Mouse (Mus musculus): ENCODE data around the gene Tbccd1.
"Not testable (repeated sequence)": the region's sequence is repeated elsewhere in the genome, so short reads cannot be mapped to it uniquely, and the experiment has no call there.

The Tbccd1 gene

DNA sequence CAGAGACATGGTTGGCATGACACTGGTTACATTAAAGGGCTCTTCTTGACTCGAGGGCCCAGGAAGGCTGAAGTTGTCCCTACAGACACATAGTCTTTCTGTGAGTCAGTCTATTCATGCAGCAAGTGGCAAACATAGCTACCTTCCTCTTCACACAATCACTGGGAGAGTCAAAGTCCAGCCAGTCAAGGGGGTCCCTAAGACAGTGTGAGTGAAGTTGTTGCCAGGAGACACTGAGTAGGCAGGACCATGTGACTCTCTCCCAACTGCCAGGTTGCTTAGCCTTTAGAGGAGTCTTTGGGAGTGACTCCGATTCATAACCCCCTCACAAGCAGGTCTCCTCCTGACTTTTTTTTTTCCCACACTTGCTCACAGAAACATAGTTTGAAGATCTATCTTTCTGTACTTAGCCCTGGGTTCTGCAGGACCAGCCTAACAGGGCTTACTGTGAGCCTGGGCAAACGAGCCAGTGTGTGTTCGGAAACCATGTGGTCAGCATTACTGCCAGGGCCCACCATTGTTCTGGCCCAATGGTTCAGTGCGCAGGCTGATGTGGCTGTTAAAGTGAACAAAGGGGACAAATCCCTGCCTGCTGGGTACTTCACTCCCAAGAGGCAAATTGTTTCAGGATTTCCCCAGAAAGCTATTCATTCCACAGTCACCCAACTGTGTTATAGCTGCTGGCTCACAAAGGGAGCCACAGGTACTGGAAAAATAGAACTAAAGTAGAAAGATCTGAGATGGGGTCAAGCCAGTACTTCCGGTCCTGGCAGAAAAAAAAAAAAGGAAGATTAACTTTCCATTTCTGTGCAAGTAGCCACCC lies 57.2 kb downstream of the Tbccd1 start:
- in situ Hi-C loops (cut with MboI; ENCODE audit: low pct_unique_long_range_greater_than_20kb in 1 of 2, low sequenced_read_pairs in 2 of 2, unreplicated experiment in 1 of 2): loop anchor here (5.0 to 10.0 kb wide), 3 partner anchors 223 to 485 kb away; no protein-coding TSS in a partner anchor

DNA sequence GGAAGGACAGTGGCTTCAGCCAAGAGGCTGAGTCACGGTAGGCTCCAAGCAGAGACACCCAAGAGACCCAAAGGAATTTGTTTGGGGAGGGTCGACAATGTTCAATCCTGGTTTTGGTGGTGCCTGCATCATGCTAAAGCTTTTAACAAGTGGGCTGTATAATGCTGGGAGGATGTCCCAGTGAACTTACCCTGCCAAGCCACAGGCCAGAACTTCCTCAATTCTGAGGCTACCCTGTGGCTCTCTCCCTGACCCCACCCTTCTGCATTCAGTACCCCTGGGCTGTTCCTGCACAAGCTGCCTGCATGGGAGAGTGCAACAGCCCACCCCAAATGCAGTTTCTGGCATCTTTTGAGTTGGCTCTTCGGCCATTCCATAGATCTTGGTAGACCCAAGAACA lies 58.9 kb downstream of the Tbccd1 start:
- in situ Hi-C loops (cut with MboI; ENCODE audit: low pct_unique_long_range_greater_than_20kb in 1 of 2, low sequenced_read_pairs in 2 of 2, unreplicated experiment in 1 of 2): no loop called here

DNA sequence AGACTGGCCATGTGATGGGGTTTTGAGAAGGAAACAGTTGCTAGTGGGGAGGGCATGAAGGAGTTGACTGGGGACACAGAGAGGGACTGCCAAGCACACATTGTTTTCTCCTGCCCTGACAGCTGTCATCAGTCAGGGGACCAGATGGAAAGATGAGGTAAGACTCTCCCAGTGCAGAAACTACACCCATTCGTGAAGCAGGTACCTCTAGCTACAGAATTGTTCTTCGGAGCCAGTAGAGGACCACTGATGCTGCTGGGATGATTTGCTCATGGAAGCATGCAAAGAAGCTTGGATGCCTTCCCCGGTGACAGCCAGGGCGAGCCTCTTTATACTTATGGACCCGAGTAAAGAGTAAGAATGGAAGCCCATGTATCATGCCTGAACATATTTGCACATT lies 59.9 kb downstream of the Tbccd1 start:
- in situ Hi-C loops (cut with MboI; ENCODE audit: low pct_unique_long_range_greater_than_20kb in 1 of 2, low sequenced_read_pairs in 2 of 2, unreplicated experiment in 1 of 2): no loop called here

DNA sequence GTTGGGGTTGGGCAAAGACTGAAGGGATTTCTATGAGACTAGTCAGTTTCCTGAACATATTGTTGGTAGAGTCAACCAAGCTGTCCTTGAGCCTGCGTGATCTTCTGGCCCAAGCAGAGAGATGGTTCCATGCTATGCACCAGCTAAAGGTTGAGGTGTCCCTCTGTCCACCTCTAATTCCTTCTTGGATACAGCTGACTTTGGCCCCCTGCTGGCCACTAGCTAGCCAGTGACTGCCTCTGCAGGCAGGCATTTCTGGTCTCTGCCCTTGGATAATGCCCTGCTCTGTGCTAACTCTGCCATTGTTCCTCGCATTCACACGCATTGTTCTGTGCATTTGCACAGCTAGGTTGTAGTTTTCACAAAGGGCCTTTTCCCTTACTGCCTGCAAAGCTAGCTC lies 62.0 kb downstream of the Tbccd1 start:
- in situ Hi-C loops (cut with MboI; ENCODE audit: low pct_unique_long_range_greater_than_20kb in 1 of 2, low sequenced_read_pairs in 2 of 2, unreplicated experiment in 1 of 2): no loop called here

DNA sequence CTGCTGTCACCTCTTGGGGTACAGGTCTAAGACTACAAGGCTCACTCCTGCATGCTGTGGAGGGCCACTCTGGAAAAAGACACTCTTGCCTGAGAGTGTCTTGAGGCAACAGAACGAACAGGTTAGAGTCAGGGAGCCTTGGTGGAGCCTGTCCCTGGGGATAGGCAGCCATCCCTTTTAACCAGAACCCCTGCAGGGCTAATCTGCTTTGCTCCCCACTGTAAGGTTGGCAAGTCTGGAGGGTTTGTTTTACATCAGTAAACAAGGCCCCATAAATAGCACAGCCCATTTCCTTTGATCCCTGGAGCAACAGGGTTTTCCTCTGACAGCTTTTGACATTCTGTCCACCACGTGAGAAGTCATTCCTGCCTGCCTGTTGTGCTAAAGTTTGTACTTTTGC lies 66.2 kb downstream of the Tbccd1 start:
- in situ Hi-C loops (cut with MboI; ENCODE audit: low pct_unique_long_range_greater_than_20kb in 1 of 2, low sequenced_read_pairs in 2 of 2, unreplicated experiment in 1 of 2): no loop called here

DNA sequence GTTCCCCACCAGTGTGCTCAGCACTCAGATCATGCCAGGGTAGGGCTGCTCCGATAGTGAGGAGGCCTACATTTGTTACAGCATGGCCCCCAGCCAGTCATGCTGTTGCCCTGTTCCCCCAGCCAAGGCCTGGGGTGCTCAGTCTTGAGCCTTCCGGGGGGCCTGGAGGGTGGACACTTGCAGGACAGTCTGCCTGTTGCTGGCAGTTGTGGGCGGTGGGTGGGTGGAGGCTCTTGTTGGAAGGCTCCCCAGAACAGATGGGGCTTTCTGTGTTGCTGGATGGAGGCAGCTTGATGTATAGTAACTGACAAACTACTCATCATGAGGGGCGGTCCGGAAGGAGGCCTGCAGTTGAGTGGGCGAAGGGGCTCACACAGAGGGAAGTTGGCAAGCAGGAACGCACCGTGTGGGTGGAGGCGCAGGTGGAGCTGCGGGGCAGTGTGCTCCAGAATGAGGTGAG lies 67.5 kb downstream of the Tbccd1 start:
- in situ Hi-C loops (cut with MboI; ENCODE audit: low pct_unique_long_range_greater_than_20kb in 1 of 2, low sequenced_read_pairs in 2 of 2, unreplicated experiment in 1 of 2): no loop called here

DNA sequence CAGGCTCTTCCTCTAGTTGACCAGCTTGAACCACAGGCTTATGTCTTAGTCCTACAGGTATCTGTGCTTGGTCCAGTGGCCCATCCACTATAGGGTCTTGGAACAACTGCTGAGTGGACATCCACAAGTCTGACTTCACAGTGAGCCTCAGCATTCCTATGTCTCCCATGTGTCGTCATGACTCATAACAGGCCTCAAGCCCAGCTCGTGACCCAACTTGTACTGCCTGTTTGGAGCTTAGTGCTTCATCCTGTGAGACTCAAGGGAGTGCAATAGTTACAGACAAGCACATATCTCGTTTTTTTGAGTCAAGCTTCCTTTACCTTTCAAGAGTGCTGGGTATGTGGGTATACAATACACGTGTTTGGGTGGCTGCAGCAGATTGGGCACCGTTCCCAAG lies 74.8 kb downstream of the Tbccd1 start:
- in situ Hi-C loops (cut with MboI; ENCODE audit: low pct_unique_long_range_greater_than_20kb in 1 of 2, low sequenced_read_pairs in 2 of 2, unreplicated experiment in 1 of 2): no loop called here

DNA sequence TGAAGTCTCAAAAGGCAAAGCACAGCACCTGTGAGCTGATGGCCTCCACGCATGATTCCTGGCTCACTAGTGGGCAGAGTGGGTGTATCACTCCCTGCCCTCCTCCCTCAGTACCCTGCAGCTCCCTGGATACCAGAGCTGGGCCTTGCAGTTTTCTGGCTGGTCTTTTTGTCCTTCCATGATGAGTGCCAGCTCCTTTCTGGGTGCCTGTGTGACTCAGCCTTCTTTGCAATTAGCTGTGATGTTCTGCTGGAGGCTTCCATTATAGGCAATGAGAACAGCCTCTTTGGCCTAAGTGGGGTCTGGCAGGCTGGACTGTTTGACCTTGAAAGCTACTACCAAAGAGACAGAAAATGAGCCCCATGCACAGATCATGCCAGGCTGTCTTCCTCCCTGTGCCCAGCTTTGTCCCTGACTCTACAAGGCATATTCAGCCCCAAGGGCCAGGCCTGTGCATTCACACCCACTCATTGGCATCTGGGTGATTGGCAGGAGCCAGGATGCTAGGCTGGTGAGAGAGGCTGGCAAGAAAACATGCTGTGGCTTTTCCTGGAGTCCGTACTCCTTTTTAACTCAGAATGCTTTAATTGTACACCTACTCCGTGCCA lies 78.1 kb downstream of the Tbccd1 start:
- in situ Hi-C loops (cut with MboI; ENCODE audit: low pct_unique_long_range_greater_than_20kb in 1 of 2, low sequenced_read_pairs in 2 of 2, unreplicated experiment in 1 of 2): no loop called here

DNA sequence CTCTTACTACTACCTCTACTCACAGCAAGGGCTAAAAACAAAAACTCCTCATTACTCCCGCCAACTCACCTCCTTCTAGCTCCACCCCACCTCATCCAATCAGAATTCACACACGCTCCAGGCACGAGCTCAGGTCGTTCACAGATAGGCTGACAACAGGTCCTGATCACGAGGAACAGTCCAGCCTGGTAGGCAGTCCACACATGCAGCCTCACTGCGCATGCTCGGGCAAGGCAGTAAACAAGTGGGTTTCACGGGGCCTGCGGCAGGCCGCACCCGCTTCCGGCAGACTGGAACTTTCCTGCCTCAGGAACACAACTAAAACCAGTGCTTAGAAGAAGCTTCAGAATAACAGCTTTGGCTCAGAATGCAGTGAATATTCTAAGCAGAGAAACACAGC lies 79.2 kb downstream of the Tbccd1 start:
- in situ Hi-C loops (cut with MboI; ENCODE audit: low pct_unique_long_range_greater_than_20kb in 1 of 2, low sequenced_read_pairs in 2 of 2, unreplicated experiment in 1 of 2): not testable (repeated sequence)

DNA sequence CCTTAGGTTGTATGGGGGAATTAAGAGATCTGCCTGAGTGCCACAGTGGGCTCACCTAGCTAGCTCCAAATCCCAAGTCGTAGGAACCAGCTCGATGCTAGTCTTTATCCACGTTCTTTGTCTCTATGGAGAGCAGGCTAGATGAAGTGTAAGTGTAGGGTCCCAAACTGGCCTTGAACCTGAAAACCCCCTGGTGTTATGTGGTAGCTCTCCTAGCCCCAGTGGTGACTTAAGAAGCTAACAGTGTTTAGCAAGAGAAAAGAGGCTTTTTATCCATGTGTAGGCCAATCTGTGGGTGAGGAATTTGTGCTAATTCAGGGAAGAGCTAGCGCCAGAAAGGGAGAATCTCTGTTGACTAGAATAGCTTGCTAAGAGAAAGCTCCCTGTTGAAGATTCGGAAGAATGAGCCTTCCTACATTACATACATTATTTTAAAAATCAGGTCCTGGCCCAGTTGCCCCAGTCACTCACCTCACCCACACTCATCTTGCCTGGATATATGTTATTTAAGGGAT lies 81.9 kb downstream of the Tbccd1 start:
- in situ Hi-C loops (cut with MboI; ENCODE audit: low pct_unique_long_range_greater_than_20kb in 1 of 2, low sequenced_read_pairs in 2 of 2, unreplicated experiment in 1 of 2): no loop called here

DNA sequence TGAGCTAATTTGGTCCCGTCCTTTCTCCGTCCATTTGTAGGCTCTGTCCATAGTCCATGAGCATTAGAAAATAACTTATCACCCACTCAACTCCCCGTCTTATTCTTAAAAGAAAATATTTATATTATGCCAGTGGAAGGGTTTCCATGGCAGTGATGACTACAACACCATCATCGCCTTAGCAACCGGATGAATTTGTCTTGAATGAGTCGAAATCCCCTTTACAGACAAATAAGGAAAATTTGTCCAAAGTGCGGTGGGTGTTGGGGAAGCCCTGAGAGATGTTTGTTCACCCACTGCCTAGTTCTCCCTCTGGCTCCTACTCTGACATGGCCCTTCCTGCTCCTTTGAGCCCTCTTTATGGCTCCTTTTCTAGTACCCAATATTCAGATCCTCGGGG lies 88.8 kb downstream of the Tbccd1 start:
- in situ Hi-C loops (cut with MboI; ENCODE audit: low pct_unique_long_range_greater_than_20kb in 1 of 2, low sequenced_read_pairs in 2 of 2, unreplicated experiment in 1 of 2): no loop called here

DNA sequence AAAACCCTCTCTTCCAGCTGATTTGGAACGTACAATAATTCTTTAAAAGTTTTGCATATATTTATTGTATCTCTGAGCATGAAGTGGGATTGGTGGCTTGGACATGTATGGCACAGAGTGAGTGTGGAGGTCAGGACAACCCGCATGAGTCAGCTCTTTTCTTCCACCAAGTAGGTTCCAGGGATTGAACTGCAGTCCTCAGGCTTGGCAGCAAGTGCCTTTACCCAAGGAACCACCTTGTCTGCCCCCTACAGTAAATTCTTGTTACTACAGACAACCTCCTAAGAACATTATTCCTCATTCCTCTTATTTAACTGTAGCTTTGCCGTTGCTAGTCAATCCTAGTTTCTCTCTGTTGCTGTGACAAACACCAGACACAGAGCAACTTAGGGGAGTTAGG lies 90.1 kb downstream of the Tbccd1 start:
- in situ Hi-C loops (cut with MboI; ENCODE audit: low pct_unique_long_range_greater_than_20kb in 1 of 2, low sequenced_read_pairs in 2 of 2, unreplicated experiment in 1 of 2): no loop called here

DNA sequence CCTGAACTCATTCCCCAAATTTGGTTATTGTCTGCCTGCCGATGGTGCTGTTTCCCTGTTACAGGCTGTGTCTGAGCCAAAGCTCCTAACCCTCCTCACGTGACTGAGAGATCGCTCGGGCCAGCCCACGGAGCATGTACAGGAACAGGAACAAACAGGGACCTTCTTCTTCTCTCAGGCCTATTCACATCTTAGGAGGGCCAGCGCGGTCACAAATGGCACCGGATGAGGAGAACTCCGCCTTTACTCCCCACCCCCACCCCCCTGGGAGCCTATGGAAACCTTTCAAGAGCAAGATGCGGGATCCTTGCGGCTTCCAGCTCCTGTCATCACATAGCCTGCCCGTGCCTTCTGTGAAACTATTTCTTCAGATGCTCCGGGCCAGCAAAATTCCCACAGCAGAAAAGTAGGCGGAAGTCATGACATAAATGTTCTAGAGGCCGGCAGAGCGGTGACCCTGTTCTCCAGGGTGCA lies 90.7 kb downstream of the Tbccd1 start:
- in situ Hi-C loops (cut with MboI; ENCODE audit: low pct_unique_long_range_greater_than_20kb in 1 of 2, low sequenced_read_pairs in 2 of 2, unreplicated experiment in 1 of 2): no loop called here

DNA sequence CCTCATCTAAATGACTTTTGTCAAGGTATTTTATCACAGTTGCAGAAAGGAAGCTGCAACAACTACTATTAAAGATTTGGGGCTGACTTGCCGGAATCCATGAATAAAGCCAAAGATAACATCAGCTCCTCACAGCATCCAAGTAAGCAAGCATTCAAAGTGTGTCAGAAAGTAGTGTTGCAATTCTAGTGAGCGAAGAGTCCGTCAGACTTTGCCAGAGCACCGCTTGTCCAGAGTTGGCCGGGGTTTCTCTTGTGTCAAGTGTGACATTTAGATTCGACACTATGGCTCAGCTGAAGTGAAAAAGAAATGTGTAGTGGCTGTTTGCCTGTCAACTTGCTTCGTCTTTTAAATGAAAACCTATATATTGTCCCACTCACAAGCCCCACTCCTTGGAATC lies 91.9 kb downstream of the Tbccd1 start:
- in situ Hi-C loops (cut with MboI; ENCODE audit: low pct_unique_long_range_greater_than_20kb in 1 of 2, low sequenced_read_pairs in 2 of 2, unreplicated experiment in 1 of 2): no loop called here

Data from mouse embryonic stem cell (cell line).